Mouse (Mus musculus): ENCODE results near the gene R3hdm2. TPM values are rescaled to one million over a fixed set of nuclear protein-coding genes. Genes with fewer than 3 reads are reported as not detected.
A peak's percentile ranks its signal among the peaks of the same experiment; 100 is the strongest.

R3hdm2 gene
- total RNA-seq, 2 experiments from 2014 or later: 157 to 164 TPM

DNA sequence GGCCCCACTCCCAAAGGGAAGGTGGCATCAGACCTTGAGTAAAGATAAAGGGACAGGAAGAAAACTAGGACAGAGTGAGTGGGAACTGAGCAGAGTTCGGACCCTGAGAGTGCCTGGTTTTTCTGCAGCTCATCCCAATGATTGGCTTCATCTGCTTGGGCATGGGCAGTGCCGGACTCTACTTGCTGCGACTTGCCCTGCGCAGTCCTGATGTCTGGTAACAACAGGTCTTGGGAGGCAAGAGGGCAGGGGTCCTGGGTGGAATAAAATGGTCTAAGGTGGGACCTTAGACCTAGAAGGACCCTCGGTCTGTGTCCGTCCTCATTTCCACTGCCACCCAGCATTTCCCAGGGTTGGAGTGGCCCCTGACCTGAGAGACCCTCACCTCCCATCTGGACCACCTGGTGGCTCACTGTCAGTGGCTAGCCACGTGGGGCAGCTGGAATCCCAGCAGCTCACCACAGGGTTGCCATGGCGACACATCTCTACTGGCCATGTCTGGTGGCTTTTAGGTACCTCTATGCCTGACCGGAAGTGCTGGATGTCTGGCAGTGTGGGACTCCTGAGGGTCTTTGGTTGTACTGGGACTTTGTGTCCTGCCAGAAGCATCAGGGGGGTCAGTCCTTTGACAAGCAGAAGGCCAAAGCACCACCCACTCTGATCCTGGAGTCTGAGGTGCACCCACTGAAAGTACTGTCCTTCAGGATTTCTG lies 135.3 kb downstream of the R3hdm2 start:
- no peak for DNase-seq (ENCODE audit: low spot score in 2 of 2)

GRCm38 (mm10) chr10:127515983-127516459 lies 135.9 kb downstream of the R3hdm2 start:
- no peak for DNase-seq (ENCODE audit: low spot score in 2 of 2)

DNA sequence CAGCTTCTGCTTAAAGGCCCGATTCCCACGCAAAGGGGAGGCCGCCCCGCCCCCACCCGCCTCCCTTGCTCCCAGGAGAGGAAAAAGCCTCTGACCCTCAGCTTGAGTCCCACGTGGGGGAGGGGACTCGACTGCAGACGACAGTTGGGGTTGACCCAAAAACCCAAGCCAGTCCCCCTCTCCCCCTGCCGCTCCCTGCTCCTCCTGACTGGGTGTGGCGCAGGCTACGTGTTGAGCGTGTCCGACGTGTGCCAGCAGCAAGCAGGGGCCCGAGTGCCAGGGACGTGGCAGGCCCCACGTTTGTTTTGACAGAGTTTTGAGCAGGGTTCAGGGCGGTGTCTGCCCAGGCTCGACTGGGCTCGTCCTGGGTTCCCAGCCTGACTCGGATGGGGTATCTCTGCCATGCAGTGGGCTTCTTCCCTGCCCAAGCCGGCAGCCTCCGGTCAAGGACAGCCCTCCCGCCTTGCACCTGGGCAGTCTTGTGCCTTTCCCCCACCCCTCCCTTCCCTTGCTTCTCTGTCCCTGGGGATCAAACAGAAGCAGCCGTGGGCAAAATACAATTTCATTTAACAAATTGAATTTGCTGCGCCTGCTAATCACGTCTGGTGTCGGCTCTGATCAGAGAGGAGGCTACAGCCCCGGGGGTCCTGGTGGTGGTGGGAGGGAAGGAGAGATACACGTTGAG lies 136.6 kb downstream of the R3hdm2 start:
- DNase-seq (ENCODE audit: low spot score in 2 of 2): no peak

GRCm38 (mm10) chr10:127517941-127518340 lies 137.8 kb downstream of the R3hdm2 start:
- DNase-seq (ENCODE audit: low spot score in 2 of 2): no peak

- no peak for DNase-seq (ENCODE audit: low spot score in 2 of 2)
These were observed 139.0 kb downstream of the R3hdm2 start for GRCm38 (mm10) chr10:127519041-127519701.

- DNase-seq (ENCODE audit: low spot score in 2 of 2): no peak
These were observed 140.0 kb downstream of the R3hdm2 start for GRCm38 (mm10) chr10:127519903-127520713.

DNA sequence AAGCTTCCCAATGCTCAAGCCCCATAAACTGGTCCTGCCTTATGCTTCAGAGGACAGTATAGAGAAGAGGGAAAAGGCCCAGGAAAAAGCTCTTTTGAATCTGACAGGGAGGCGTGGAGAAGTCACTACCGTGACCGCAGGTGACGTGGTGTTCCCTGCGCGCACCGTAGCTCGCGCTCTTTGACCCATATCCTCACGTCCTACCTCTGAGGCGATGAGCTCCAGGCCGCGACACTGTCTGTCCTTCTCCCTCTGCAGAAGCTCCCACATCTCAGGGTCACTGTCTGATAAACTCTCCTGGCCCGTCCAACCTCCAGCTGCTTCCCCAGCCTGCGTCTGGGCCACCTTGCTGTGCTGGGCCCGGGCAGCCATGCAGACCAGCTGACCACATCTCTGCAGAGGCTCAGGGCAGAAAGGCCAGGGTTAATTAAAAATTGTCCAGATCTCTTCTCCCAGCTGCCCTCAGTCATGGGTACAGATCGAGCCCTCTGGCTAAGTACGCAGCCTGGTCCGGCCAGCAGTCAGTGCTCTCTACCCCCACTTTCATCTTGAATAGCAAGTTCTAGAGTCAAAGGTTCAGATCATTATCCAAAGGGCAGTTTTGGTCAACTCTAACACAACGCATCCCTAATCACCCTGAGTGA lies 140.7 kb downstream of the R3hdm2 start:
- DNase-seq (ENCODE audit: low spot score in 2 of 2): no peak

DNA sequence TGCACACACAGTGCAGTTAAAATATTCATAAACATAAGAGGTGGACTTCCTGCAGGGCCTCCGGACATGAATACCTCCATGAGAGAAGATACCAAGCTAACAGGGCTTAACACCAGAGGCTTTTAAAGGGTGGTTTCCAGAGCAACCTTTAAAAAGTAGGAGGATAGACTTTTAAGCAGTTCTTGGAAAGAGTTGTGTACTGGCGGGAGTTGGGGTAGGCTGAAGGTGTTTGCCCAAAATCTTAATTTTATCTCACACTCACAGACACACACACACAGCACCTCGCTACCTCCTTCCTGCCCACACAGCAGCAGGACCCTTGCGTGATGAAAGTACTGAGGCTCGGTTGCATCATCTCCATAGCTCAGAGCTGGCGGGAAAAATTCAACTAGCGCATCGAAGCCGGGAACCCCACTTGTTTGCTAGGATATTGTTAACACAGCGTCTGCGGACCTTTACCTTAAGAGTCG lies 141.5 kb downstream of the R3hdm2 start:
- DNase-seq (ENCODE audit: low spot score in 2 of 2): no peak

DNA sequence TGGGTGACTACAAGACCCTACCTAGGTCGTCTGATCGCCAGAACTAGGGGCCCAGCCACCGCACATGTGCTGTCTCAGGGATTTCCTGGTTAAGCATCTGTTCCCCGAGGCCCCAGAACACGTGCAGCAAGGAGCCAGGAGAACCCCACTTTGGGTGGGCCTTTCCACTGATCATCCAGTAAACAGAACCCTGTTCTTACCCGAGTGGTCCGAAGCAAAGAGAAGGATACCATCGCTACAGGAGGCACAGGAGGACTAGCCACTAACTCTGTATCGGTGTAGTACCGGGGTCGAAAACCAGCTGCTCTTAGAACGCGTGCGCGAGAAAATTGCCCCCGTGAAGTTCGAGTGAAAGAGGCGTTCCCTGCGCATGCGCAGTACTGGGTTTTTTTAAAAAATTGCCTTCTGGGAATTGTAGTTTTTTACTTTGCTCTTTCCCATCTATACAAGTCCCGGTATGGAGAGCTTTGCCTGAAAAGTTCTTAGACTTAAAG lies 142.0 kb downstream of the R3hdm2 start, which contains the start of gene Shmt2:
Gene Shmt2, minus strand, starts transcription at position 357 of the 494 bp plus-strand sequence.
- peak; percentile 50 to 68 for DNase-seq (ENCODE audit: low spot score in 2 of 2)

GRCm38 (mm10) chr10:127524646-127525255 lies 144.6 kb downstream of the R3hdm2 start:
- DNase-seq (ENCODE audit: low spot score in 2 of 2): no peak

DNA sequence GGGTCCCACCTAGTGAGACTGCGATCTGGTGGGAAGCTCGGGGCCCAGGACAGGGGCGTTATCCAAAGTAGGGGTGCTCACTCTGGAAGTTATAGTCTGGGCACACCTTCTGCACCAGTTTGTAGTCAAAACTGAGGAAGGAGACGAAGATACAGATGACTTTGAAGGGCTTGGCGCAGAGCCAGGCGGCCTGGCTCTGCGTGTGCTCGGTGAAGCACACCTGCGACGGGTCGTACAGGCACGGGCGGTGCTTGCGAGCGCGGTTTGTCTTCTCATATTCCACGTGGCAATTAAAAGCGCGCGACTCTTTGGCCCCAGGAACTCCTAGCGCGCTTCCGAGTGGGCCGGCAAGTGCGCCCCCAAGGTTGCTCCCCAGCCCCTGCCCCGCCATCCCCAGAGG lies 145.9 kb downstream of the R3hdm2 start:
- DNase-seq (ENCODE audit: low spot score in 2 of 2): no peak

GRCm38 (mm10) chr10:127526681-127527080 lies 146.6 kb downstream of the R3hdm2 start:
- peak in 1 of 2 experiments; percentile 34 for DNase-seq (ENCODE audit: low spot score in 2 of 2)

- no peak for DNase-seq (ENCODE audit: low spot score in 2 of 2)
These were observed 147.4 kb downstream of the R3hdm2 start for GRCm38 (mm10) chr10:127527481-127527880.

DNA sequence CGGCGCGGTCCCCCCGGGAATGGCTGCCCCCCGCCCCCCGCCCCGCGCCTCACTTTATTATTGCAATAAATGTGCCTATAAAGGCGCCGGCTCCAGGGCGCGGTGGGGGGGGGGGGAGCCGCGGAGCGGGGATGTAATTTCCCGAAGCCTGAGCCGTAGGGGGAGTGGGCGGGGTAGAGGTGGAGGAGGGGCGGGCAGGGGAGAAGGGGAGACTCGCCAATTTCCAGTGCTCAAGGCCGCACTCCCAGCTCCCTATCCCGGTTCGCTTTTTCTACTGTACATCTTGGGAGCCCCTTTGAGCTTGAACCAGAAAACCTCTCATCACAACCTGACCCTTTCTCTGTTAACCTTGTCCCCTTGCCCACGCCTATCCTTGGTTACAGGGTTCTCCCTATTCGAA lies 150.8 kb downstream of the R3hdm2 start:
- no peak for DNase-seq (ENCODE audit: low spot score in 2 of 2)

DNA sequence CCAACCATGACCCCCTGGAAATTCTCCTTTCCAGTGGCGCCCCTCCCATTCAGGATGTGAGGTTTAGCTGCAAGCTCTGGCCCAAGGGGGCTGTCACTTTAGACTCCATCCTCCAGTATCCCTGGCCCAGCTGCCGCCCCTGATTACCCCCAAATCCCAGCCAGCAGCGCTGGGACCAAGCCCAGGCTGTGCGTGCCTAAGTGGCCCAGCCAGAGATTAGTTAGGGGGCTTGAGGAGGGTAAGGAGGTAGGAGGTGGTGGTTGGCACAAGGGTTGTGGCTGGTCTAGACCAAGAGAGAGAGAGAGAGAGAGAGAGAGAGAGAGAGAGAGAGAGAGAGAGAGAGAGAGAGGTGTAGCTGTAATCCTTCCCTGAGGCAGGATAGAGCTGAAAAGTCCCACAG lies 151.4 kb downstream of the R3hdm2 start:
- DNase-seq (ENCODE audit: low spot score in 2 of 2): no peak

GRCm38 (mm10) chr10:127534036-127534928 lies 154.2 kb downstream of the R3hdm2 start, which contains the start of gene Nxph4:
TSS of gene Nxph4 (minus strand) at chr10:127534559.
- DNase-seq (ENCODE audit: low spot score in 2 of 2): no peak

DNA sequence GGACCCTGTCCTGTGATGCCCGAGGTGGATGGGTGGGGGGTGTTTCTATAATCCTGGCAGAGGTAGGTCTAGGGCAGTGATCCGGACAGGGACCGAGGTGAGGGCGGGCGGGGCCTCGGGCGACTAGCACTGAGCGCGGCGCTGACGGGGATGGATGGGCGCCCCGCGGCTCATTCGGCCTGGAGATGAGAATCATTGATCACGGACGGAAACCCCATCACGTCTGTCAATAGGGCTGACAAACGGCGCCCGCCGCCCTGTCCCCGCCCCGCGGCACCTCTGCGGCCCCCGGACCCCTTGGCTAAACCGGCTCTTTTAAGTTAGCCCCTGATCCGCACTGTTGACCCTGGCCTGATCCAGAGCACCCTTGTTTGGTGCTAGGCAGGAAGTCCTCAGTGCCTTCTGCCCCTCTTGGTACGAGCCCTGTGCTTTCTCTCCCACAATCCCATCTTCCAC lies 154.8 kb downstream of the R3hdm2 start:
- no peak for DNase-seq (ENCODE audit: low spot score in 2 of 2)

DNA sequence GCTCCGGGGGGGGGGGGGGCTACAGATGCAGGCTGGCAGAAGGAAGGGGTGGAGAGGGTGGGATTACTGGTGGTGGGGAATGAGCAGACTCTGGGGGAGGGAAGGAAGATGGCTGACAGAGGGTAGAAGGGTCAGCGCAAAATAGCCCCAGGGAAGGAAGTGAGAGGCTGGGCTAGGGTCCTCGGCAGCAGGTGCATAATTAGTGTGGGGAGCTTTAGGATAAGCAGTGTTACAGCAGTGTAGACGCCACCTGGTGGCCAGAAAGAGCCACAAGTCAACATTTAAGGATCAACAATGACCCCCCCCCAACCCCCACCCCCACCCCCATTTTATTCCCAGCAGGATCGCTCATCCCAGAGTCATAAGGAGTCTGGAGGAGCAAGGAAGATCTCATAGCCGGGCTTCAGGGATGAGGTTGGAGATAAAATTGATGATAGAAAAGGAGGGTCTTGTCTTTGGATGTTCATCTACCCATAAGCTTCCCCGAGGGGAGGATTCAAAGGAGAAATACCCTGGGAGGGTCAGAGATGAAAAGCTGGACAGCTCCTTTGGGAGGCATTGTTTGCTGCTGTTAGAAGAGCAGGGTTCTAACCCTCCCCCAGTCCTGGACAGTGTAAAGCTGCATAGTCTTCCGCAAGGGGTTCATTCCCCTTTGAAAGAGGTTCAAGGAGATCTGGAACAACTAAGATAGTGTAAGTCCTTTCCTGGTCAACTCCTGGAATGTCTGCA lies 156.6 kb downstream of the R3hdm2 start:
- DNase-seq (ENCODE audit: low spot score in 2 of 2): no peak
